Mouse (Mus musculus): ENCODE results near the gene Olfr530.

Gene Olfr530

DNA sequence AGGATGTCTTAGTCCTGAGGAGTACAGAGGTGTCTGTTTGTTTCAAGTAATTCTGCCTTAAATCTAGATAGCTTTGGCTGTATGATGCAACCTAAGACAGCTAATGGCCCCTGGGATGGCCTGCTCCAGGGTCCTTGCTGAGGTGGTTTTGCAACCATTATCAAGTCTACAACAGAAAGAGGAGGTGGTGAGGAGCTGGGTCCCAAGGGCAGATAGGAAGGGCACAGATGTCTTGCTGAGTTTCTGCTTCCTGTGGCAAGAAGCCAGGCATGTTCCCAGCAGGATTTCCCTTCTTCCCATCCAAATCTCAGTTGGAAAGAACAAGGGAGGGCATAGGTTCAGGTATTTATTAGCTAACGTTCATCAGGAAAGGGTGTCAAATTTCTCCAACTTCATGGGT, at the start of gene Olfr530:
Olfr530 (minus strand) TSS at position 101 of the 400 bp plus-strand sequence.
- DNase-seq (ENCODE audit: low spot score in 2 of 2), result no peak

DNA sequence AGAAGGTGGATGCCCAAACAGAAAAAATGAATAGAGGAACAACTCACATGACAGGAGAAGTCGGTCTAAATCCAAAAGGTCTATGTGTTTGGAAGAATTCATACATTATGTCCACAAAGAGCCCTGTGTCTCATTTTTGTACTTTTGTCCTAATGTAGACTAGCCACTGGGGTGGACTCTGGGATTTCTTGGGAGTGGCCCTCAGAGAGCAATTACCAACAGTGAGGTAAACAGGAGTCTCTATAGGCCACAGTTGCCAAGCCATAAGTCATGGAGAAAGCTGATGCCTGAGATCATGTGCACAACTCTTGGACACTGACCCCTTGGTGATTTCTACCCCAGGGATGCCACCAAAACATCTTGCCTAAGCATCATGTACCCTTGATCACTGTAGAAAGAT, 45.4 kb upstream of the Olfr530 start, which contains the start of gene Olfr532:
Olfr532 (minus strand) TSS at position 101 of the 400 bp plus-strand sequence.
- no peak for DNase-seq (ENCODE audit: low spot score in 2 of 2)

DNA sequence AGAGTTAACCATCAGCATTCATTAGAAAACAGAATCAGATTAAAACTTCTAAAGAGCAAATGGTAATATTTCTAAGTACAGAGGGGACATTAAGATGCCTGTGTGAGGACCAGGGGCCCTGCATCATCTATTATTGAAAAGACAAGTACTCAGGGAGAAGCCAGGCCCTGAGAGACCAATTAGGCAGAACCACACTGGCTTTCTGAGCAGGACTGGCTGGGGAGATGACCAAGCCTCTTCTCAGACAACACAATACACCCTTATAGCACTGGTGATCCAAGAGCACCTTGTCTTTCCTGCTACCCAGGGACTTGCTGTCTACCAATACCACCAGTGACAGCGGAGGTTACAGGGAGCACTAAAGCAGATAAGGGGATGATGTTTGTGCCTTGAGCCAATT, 26.7 kb upstream of the Olfr530 start, which contains the start of gene Olfr531:
Olfr531 (minus strand) TSS at position 101 of the 400 bp plus-strand sequence.
- no peak for DNase-seq (ENCODE audit: low spot score in 2 of 2)

DNA sequence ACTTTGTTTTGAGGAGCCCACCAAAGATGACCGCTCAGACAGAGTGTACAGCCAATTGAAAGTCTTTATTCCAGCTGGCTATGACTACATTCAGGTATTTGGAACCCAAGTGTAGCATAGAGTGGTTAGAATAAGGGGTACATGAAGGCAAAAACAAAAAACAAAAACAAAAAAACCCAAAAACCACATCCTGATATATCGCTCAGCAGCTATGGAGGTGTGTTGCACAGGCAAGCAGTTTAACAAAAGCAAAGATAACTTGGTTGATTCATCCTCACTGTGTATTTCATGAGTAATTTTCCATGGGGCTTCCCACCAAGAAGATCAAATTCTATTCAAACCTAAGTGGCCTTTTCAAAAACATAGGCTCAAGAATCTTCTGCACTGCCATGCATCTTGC, 780 bp upstream of the Olfr530 start:
- DNase-seq (ENCODE audit: low spot score in 2 of 2), result no peak

DNA sequence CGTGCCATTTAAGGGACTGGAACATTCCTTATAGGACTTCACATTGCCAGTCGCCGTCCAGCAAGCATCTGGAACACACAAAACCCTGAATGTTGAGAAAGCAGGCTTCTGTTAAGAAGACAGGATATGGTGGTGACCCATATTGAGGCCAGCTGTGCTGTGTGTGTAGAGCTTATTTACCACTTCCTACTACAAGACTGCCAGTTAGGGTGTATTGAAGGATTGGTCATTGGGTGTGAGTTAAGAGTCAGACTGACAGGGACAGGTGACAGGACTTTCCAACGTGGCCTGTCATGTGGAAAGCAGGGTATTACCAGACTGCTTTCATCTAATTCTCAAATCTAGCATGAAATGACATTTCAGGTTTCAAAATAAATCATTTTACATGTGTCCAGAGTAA, 1.8 kb downstream of the Olfr530 start:
- DNase-seq (ENCODE audit: low spot score in 2 of 2), result no peak

DNA sequence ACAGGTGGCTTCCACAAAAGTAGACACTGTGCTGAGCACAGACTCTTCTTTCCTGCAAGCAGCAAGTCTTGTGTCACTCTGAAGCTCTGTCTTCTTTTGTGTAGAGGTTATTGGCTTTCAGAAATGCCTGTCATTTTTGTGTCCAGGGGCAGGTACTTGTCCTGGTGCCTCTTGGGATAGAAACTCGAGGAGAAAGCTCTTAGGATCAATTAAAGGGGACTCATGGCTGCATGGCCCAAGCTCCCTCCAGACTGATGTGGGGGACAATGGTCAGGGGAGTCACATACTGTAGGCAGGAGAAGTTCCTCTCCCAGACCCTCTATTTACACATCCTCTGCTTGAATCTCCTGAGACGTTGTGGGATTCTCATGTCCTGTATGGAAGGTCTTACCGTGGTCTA, 14.6 kb downstream of the Olfr530 start, which contains the start of gene Olfr60:
Olfr60 (minus strand) TSS at position 101 of the 400 bp plus-strand sequence.
- DNase-seq (ENCODE audit: low spot score in 2 of 2), result no peak

DNA sequence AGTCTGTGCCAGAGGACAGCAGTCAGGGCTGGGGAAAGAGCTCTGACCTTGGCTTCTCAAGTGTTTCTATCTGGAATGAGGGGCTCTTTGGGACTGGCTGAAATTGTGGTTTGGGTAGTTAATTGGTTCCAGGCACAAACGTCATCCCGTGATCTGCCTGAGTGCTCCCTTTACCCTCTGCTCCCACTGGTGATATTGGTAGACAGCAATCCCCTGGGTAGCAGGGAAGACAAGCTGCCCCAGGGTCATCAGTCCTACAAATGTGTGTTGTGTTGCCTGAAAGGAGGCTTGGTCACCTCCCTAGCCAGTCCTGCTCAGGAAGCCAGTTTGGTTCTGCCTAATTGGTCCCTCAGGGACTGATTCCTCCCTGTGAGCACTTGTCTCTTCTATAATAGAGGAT, 42.4 kb downstream of the Olfr530 start, which contains the start of gene Olfr527:
Olfr527 (plus strand) TSS at position 301 of the 400 bp plus-strand sequence.
- DNase-seq (ENCODE audit: low spot score in 2 of 2), result no peak

DNA sequence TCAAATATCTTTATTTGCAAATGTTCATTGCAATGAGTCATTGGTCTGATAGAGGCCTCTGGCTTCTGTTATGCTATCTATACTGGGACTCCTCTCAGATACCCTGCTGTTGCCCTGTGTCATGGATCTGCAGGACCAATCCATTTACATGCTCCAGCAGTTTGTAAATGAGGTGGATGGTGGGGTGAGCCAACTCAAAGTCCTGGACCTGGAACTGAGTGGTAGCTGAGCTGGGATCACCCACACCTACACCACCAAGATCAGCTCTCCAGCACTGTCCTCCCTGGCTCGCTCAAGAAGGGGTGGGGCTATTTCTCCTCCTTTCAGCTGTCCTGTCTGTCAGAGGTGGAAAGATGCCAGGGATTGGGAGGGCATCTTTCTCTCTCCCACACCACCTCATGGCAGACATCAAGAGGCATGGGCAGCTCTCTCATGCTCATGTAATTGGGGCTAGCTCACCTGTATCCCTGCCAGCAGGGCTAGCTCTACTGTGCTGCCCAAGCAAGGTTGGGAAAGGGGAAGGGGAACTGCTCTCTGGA, 46.3 kb downstream of the Olfr530 start:
- no peak for DNase-seq (ENCODE audit: low spot score in 2 of 2)
